Mouse (Mus musculus) liver, embryonic 14.5 days (tissue): ENCODE results near the gene Tdp2. TPM values are rescaled to one million over a fixed set of nuclear protein-coding genes. Genes with fewer than 3 reads are reported as not detected.

Experiments
- ATAC-seq: fragments of 200-750 bp; cut with Nextera tagmentation; 2 replicates; pipeline ENCODE4 v1.8.0; 2017; ENCODE audit warnings: moderate number of reproducible peaks, mild to moderate bottlenecking, moderate library complexity; ENCODE audit not compliant: insufficient read depth
- DNase-seq, 3 experiments: peaks; one replicate each; pipeline ENCODE4 v3.0.0-alpha.2; 2012 to 2013; ENCODE audit warnings: low read depth in 3 of 3, low spot score in 3 of 3
- H3K27ac ChIP-seq: fragments of 300-500 bp; sonication (generic); 2 replicates; pipeline ENCODE4 v1.5.1; 2014; ENCODE audit warnings: moderate library complexity, mild to moderate bottlenecking, control low read depth, inconsistent platforms
- H3K27me3 ChIP-seq: fragments of 300-500 bp; sonication (generic); 2 replicates; pipeline ENCODE4 v1.6.1; 2014; ENCODE audit warnings: mild to moderate bottlenecking, low read length, moderate library complexity; ENCODE audit not compliant: control insufficient read depth, insufficient read depth
- H3K36me3 ChIP-seq: fragments of 300-500 bp; sonication (generic); replicated peaks from 2 replicates; pipeline ENCODE4 v1.6.1; 2014; ENCODE audit warnings: low read depth; ENCODE audit not compliant: control insufficient read depth, insufficient read depth
- H3K4me1 ChIP-seq, 2 experiments: fragments of 200-500 bp in 1 of 2; fragments of 300-500 bp in 1 of 2; sonication (generic) in 1 of 2; replicated peaks; 2 replicates each; pipeline ENCODE4 v1.6.1; 2012 to 2014; ENCODE audit warnings: antibody characterized with exemption in 1 of 2, inconsistent platforms in 1 of 2, low read length in 1 of 2; ENCODE audit not compliant: control insufficient read depth in 2 of 2, insufficient read depth in 2 of 2
- H3K4me2 ChIP-seq: fragments of 300-500 bp; sonication (generic); 2 replicates; pipeline ENCODE4 v1.6.1; 2014; ENCODE audit warnings: low read depth, mild to moderate bottlenecking, control low read depth, moderate library complexity
- H3K4me3 ChIP-seq, 2 experiments: fragments of 200-500 bp in 1 of 2; fragments of 300-500 bp in 1 of 2; sonication (generic) in 1 of 2; 2 replicates each; pipeline ENCODE4 v1.5.1; 2012 to 2014; ENCODE audit warnings: low read depth in 2 of 2, low read length in 2 of 2, mild to moderate bottlenecking in 2 of 2, control low read depth in 1 of 2, inconsistent platforms in 1 of 2, moderate library complexity in 1 of 2; ENCODE audit not compliant: insufficient read depth in 1 of 2
- H3K9ac ChIP-seq: fragments of 300-500 bp; sonication (generic); replicated peaks from 2 replicates; pipeline ENCODE4 v1.6.1; 2014; ENCODE audit warnings: mild to moderate bottlenecking, control low read depth, moderate library complexity
- H3K9me3 ChIP-seq: fragments of 300-500 bp; sonication (generic); 2 replicates; pipeline ENCODE4 v1.6.1; 2016; ENCODE audit warnings: low read length, mixed read lengths; ENCODE audit not compliant: control insufficient read depth
- CTCF ChIP-seq: IDR thresholded peaks from 2 replicates; pipeline ENCODE4 v1.5.1; 2016; ENCODE audit warnings: antibody characterized with exemption, low read depth, control low read depth
- EP300 ChIP-seq: IDR thresholded peaks from 2 replicates; pipeline ENCODE4 v1.6.1; 2016; ENCODE audit warnings: antibody characterized with exemption, low read depth
- WGBS: fragments of 180-500 bp; shearing (Covaris S2); extraction: QIAGEN DNeasy Blood & Tissue Kit; methylation state at CpG from one replicate; pipeline ENCODE4 v1.1.7; 2014; ENCODE audit not compliant: insufficient replicate concordance; 5-methylcytosine and 5-hydroxymethylcytosine counted together
- polyA plus RNA-seq, 2 experiments: library from polyadenylated mRNA; depleted of rRNA in 1 of 2; stranded (reverse) in 1 of 2; unstranded in 1 of 2; fragments of >200 nt; fragmentation: Nextera tagmentation in 1 of 2; extraction: Ambion mirVana in 1 of 2; gene quantifications; 2 replicates each; pipeline versions ENCODE4 v1.2.1 to v1.2.3; 2012 to 2014

The Tdp2 gene
- polyA plus RNA-seq, 2 experiments, result 21.8 to 25.0 TPM

- peak within 1 kb of the TSS; percentile 99 for H3K4me2 ChIP-seq
- WGBS, result 1% methylated on average over 68 of the region's 74 CpGs
- H3K27ac ChIP-seq, result peak within 1 kb of the TSS; percentile 94
- H3K27me3 ChIP-seq, result no peaks in the 10 kb centered on the region
- H3K9me3 ChIP-seq, result no peaks in the 10 kb centered on the region
- DNase-seq (peak in 2 of 3 experiments; percentile 27 to 39), ATAC-seq (peak; percentile 36)
- H3K4me1 ChIP-seq, result peaks cover 13 to 14% of the 10 kb centered on the region in 2 experiments
- peak within 1 kb of the TSS; percentile 100 for H3K9ac ChIP-seq
- peaks cover 26% of the 10 kb centered on the region for H3K36me3 ChIP-seq
- peak within 1 kb of the TSS; percentile 93 to 95 for H3K4me3 ChIP-seq
- TF ChIP-seq CTCF (peak; percentile 44), EP300 (no peak)
These were observed 30.1 kb upstream of the Tdp2 start, which contains the start of gene BC005537 for GRCm38 (mm10) chr13:24801308-24801921. Gene BC005537, plus strand, starts transcription at chr13:24801657.

- WGBS, result under 1% methylated on average over 26 of the region's 26 CpGs
- Histone ChIP-seq H3K4me3 (peak overlapping the region; percentile 81 to 95), H3K27me3 (no peaks in the 10 kb centered on the region), H3K9ac (peak overlapping the region; percentile 100), H3K9me3 (no peaks in the 10 kb centered on the region), H3K27ac (peak overlapping the region; percentile 94), H3K4me2 (peak overlapping the region; percentile 99), H3K4me1 (peaks cover 13 to 14% of the 10 kb centered on the region in 2 experiments), H3K36me3 (peaks cover 31% of the 10 kb centered on the region)
- TF ChIP-seq EP300 (no peak), CTCF (no peak)
- ATAC-seq (no peak), DNase-seq (peak; percentile 52 to 57 (median 54))
These were observed 29.3 kb upstream of the Tdp2 start for GRCm38 (mm10) chr13:24802131-24802691.

- Histone ChIP-seq H3K9me3 (no peaks in the 10 kb centered on the region), H3K36me3 (peaks cover 41% of the 10 kb centered on the region), H3K4me3 (peak overlapping the region; percentile 81 to 95), H3K4me2 (peak overlapping the region; percentile 99), H3K27ac (peak overlapping the region; percentile 94), H3K4me1 (peaks cover 13 to 14% of the 10 kb centered on the region in 2 experiments), H3K9ac (peak overlapping the region; percentile 100), H3K27me3 (no peaks in the 10 kb centered on the region)
- DNase-seq, result no peak
- no peak for TF ChIP-seq CTCF
- no peak for TF ChIP-seq EP300
- no peak for ATAC-seq
- WGBS, result 11% methylated on average over 2 of the region's 2 CpGs
These were observed 28.3 kb upstream of the Tdp2 start for GRCm38 (mm10) chr13:24803196-24803595.

GRCm38 (mm10) chr13:24806079-24806478 lies 25.4 kb upstream of the Tdp2 start:
- TF ChIP-seq CTCF, result no peak
- no peak for TF ChIP-seq EP300
- peaks cover 6 to 9% of the 10 kb centered on the region in 2 experiments for H3K4me1 ChIP-seq
- H3K27me3 ChIP-seq, result no peaks in the 10 kb centered on the region
- no peaks in the 10 kb centered on the region for H3K9me3 ChIP-seq
- H3K27ac ChIP-seq, result no peak overlapping the region
- H3K4me2 ChIP-seq, result no peak overlapping the region
- ATAC-seq, result no peak
- H3K36me3 ChIP-seq, result peaks cover 67% of the 10 kb centered on the region
- H3K9ac ChIP-seq, result no peak overlapping the region
- no peak for DNase-seq
- H3K4me3 ChIP-seq, result no peak overlapping the region

GRCm38 (mm10) chr13:24812521-24812920 lies 19.0 kb upstream of the Tdp2 start:
- ATAC-seq, result no peak
- no peak overlapping the region for H3K4me2 ChIP-seq
- no peak overlapping the region for H3K4me3 ChIP-seq
- peaks cover 80% of the 10 kb centered on the region for H3K36me3 ChIP-seq
- no peaks in the 10 kb centered on the region for H3K9me3 ChIP-seq
- no peaks in the 10 kb centered on the region for H3K27me3 ChIP-seq
- 90% methylated on average over 2 of the region's 2 CpGs for WGBS
- DNase-seq, result no peak
- H3K4me1 ChIP-seq, result no peaks in the 10 kb centered on the region
- no peak for TF ChIP-seq EP300
- TF ChIP-seq CTCF, result no peak
- H3K27ac ChIP-seq, result no peak overlapping the region
- H3K9ac ChIP-seq, result no peak overlapping the region
